Mouse (Mus musculus): ENCODE data around the gene Podn.

The Podn gene

DNA sequence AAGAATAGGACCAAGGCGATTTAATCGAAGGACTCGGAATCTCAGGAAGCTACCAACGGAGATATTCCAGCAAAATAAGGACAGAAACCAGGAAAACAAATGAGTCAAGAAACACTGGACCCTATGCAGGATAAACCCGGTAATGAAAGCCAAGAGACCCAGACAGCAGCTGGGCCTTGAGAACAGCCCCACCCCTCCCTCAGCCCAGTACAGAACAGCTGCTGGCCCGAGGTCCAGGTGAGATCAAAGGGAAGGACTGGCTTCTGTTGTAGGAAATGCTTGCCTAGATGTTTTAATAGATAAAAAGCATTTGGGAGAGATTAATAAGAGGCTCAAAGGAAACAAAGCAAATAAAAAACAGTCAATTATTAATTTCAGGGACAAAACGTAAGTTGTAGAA, 121.2 kb downstream of the Podn start:
- in situ Hi-C loops (cut with MboI; ENCODE audit: unreplicated experiment in 2 of 2): no loop called here

DNA sequence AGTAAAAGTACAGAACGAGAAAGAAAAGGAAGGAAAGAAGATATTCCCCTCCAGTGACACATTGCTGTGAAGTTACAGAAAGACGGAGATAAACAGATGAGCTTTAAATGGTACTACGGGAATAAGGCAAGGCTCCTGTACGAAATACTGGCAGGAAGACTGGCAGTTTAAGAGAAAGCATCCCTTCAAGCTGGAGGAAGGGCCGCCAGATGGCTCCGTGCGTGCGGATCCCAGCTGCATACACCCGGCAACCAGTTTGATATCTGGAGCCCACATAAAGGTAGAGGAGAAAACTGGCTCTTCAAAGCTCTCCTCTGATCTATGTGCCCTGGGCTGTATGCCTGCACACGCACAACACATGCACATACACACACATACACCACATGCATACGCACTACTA, 121.7 kb downstream of the Podn start:
- in situ Hi-C loops (cut with MboI; ENCODE audit: unreplicated experiment in 2 of 2): no loop called here

DNA sequence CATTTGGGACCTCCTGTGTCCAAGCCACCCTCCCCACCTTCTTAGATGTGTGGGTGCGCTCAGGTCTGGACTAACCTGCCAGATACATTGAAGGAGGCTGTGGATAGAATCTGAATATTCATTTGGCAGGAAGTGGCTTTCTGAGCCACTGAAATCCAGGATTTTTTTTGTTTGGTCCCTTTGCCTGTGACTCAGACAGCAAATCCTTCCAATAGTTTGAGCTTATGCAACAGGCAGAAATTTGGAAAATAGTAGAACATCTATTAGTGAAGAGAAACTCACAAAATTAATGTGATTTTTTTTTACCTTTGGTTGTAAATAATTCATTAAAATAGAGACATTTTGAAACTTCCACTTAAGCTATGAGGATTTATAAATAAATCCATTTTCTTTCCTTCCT, 125.1 kb downstream of the Podn start:
- in situ Hi-C loops (cut with MboI; ENCODE audit: unreplicated experiment in 2 of 2): no loop called here

DNA sequence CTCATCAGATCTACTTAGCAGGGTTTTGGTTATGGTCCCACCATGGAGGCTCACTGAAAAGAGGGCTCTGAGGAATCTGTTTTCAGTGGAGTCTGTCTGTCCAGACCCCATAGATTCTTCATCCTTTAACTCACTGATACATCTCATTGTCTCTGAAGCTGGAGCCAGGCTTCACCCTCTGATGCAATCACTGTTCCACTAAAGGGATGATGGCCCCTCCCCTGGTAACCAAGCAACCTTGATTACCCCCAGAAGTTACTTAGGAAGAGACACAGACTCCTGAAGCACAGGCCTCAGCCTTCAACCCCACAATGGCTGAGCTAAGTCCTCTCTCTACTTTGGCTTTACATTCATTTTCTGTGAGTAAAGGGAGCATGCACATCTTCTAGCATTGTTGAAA, 126.5 kb downstream of the Podn start:
- in situ Hi-C loops (cut with MboI; ENCODE audit: unreplicated experiment in 2 of 2): no loop called here

DNA sequence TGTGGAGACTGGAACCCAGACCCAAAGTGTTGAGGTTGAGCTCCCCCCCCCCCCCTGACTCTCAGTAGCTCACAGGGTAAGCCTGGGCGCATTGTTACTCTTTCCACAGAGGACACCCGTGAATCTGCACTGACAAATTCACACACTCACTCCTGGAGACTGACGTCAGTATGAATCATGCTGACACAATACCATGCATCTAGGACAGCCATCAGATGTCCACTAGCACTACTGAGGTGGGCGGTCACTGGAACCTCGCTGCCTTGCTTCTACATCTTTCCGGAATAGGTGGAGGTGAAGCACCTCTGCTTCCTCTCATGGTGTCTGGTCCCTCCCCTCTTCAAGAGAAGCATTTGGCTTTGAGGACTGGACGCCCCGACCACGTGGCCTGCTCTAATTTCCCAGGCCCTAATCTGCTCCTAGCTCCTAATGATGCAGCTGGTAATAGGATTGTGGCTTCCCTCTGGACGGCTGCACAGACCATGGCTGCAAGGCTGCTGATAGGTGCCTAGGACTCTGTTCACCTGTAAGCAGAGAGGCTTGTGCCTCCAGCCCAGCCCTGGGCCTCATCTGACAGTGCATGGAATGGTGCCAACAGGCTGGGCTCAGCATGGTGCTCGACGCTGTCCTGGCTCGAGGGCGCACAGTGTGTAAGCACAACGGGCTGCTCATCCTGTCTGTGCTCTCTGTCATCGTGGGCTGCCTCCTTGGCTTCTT, 128.1 kb downstream of the Podn start, which contains the start of gene Slc1a7:
Gene Slc1a7 (plus strand): TSS at position 367 of the 717 bp plus-strand sequence.
- in situ Hi-C loops (cut with MboI; ENCODE audit: unreplicated experiment in 2 of 2): no loop called here

DNA sequence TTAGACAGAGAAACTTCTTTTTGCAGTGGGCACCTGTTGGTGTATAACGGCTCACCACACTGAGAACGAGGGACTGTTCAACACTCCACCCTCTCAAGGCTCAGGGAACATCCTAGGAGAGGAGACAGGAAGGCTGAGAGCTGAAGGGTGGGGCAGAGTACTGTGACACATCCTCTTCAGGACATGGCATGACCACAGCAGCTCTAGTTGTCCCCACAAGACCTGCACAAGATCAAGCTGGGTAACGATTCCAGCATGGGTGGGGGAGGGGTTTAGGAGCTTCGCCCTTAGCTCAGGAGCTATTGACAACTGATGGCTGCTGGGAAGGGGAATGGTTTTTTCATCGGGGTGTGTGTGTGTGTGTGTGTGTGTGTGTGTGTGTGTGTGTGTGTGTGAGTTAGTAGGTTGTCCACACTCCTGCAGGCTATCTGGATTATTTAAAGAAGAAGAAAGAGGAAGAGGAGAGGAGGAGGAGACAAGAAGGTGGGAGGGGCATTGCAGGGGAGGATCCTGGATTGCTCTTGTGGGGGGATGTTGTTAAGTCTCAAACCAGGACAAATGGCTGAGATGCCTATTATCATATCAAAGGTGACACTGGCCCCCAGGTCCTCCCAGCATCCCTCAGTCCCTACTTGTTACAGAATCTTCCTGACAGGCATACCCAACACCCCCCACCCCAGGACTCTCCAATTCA, 129.7 kb downstream of the Podn start:
- in situ Hi-C loops (cut with MboI; ENCODE audit: unreplicated experiment in 2 of 2): no loop called here

Data from v-Abl transformed pro-B cells (cell line).